Mouse (Mus musculus): Measurements from ENCODE around the gene Sytl2. TPM values are rescaled to one million over a fixed set of nuclear protein-coding genes. Genes with fewer than 3 reads are reported as not detected.

The Sytl2 gene
- polyA plus RNA-seq, 1 experiment from 2014 or later: 19.5 TPM

- no peaks in the 10 kb centered on the region for H3K9me3 ChIP-seq (replicated peaks)
- H3K9ac ChIP-seq: no peak overlapping the region
- H3K36me3 ChIP-seq: no peaks in the 10 kb centered on the region
- no peaks in the 10 kb centered on the region for H3K27me3 ChIP-seq
- no peak overlapping the region for H3K4me3 ChIP-seq (replicated peaks)
- no peak overlapping the region for H3K4me2 ChIP-seq (replicated peaks)
- no peak overlapping the region; the same call in 1 of the 2 replicates for H3K27ac ChIP-seq (replicated peaks)
- ATAC-seq (ENCODE audit: insufficient number of reproducible peaks, low FRiP score, low TSS enrichment, low read depth): no peak
- 0 out of 2 replicates have a peak, but pooled peaks cover 3% of the 10 kb centered on the region for H3K4me1 ChIP-seq
- 63% methylated on average over 11 of the region's 11 CpGs for WGBS
Observed at GRCm38 (mm10) chr7:90280274-90280875, 21.7 kb upstream of the Sytl2 start.

DNA sequence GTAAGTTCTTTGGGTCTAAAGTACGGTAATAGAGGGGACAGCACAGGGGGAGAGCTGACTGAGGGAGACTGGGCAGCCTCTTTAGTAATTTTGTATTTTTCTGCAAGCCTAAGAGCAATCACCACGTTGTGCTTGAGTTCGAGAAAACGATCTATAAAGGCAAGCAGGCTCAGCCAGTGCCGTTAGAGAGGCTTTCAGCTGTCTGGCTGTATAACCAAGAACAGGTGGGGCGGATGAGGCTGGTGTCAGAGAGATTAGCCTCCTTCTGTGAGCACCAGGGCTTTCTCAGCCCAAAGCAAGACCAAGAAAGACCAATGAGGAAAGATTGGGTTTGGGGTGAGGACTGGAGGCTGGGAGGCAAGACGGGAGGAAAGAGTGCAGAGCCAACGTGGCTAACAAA, 21.2 kb upstream of the Sytl2 start:
- H3K4me2 ChIP-seq (replicated peaks): no peak overlapping the region
- ATAC-seq (ENCODE audit: insufficient number of reproducible peaks, low FRiP score, low TSS enrichment, low read depth): no peak
- no peak overlapping the region for H3K4me3 ChIP-seq (replicated peaks)
- no peaks in the 10 kb centered on the region for H3K27me3 ChIP-seq
- H3K9me3 ChIP-seq (replicated peaks): no peaks in the 10 kb centered on the region
- WGBS: 38% methylated on average over 8 of the region's 8 CpGs
- H3K4me1 ChIP-seq: 0 out of 2 replicates have a peak, but pooled peaks cover 3% of the 10 kb centered on the region
- H3K36me3 ChIP-seq: no peaks in the 10 kb centered on the region
- H3K27ac ChIP-seq (replicated peaks): no peak overlapping the region; the same call in 1 of the 2 replicates
- H3K9ac ChIP-seq: no peak overlapping the region

GRCm38 (mm10) chr7:90281759-90282546, 20.1 kb upstream of the Sytl2 start:
- H3K9me3 ChIP-seq (replicated peaks): no peaks in the 10 kb centered on the region
- no peaks in the 10 kb centered on the region for H3K27me3 ChIP-seq
- WGBS: 75% methylated on average over 11 of the region's 11 CpGs
- H3K36me3 ChIP-seq: no peaks in the 10 kb centered on the region
- no peak overlapping the region for H3K4me3 ChIP-seq (replicated peaks)
- no peak overlapping the region for H3K9ac ChIP-seq
- H3K27ac ChIP-seq (replicated peaks): no peak overlapping the region
- no peak overlapping the region for H3K4me2 ChIP-seq (replicated peaks)
- H3K4me1 ChIP-seq: 0 out of 2 replicates have a peak, but pooled peaks cover 3% of the 10 kb centered on the region
- ATAC-seq (ENCODE audit: insufficient number of reproducible peaks, low FRiP score, low TSS enrichment, low read depth): peak; percentile 44; the same call in 1 of the 2 replicates

DNA sequence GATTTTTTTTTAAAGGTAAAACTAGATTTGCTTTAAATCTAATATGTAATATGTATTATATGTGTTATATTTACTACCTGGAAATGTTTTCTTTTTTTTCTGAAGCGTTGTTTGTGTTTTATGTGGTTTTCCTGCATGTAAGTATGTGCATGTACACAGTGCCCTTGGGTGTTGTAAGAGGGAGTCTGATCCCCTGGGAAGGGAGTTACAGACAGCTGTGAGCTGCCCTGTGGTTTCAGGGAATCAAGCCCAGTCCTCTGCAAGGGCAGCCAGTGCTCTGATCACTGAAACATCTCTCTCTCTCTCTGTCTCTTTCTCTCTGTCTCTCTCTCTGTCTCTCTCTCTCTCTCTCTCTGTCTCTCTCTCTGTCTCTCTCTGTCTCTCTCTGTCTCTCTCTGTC, 19.3 kb upstream of the Sytl2 start:
- Histone ChIP-seq H3K27ac (replicated peaks) (no peak overlapping the region), H3K36me3 (no peaks in the 10 kb centered on the region), H3K27me3 (no peaks in the 10 kb centered on the region), H3K9me3 (replicated peaks) (no peaks in the 10 kb centered on the region), H3K4me3 (replicated peaks) (no peak overlapping the region), H3K9ac (no peak overlapping the region), H3K4me2 (replicated peaks) (no peak overlapping the region), H3K4me1 (0 out of 2 replicates have a peak, but pooled peaks cover 3% of the 10 kb centered on the region)
- ATAC-seq (ENCODE audit: insufficient number of reproducible peaks, low FRiP score, low TSS enrichment, low read depth): no peak
- WGBS: 81% methylated on average over 1 of the region's 1 CpGs

GRCm38 (mm10) chr7:90284793-90285192, 17.3 kb upstream of the Sytl2 start:
- Histone ChIP-seq H3K4me3 (replicated peaks) (no peak overlapping the region), H3K9ac (no peak overlapping the region), H3K27me3 (no peaks in the 10 kb centered on the region), H3K27ac (replicated peaks) (no peak overlapping the region), H3K9me3 (replicated peaks) (no peaks in the 10 kb centered on the region), H3K4me2 (replicated peaks) (no peak overlapping the region), H3K4me1 (0 out of 2 replicates have a peak, but pooled peaks cover 3% of the 10 kb centered on the region), H3K36me3 (no peaks in the 10 kb centered on the region)
- no peak for ATAC-seq (ENCODE audit: insufficient number of reproducible peaks, low FRiP score, low TSS enrichment, low read depth)
- 43% methylated on average over 7 of the region's 7 CpGs for WGBS

GRCm38 (mm10) chr7:90291885-90292284, 10.2 kb upstream of the Sytl2 start:
- ATAC-seq (ENCODE audit: insufficient number of reproducible peaks, low FRiP score, low TSS enrichment, low read depth): no peak
- no peak overlapping the region for H3K27ac ChIP-seq (replicated peaks)
- H3K4me3 ChIP-seq (replicated peaks): no peak overlapping the region
- 85% methylated on average over 6 of the region's 6 CpGs for WGBS
- H3K27me3 ChIP-seq: no peaks in the 10 kb centered on the region
- H3K9ac ChIP-seq: no peak overlapping the region
- H3K9me3 ChIP-seq (replicated peaks): no peaks in the 10 kb centered on the region
- no peaks in the 10 kb centered on the region for H3K36me3 ChIP-seq
- H3K4me1 ChIP-seq: no peaks in the 10 kb centered on the region
- H3K4me2 ChIP-seq (replicated peaks): no peak overlapping the region

DNA sequence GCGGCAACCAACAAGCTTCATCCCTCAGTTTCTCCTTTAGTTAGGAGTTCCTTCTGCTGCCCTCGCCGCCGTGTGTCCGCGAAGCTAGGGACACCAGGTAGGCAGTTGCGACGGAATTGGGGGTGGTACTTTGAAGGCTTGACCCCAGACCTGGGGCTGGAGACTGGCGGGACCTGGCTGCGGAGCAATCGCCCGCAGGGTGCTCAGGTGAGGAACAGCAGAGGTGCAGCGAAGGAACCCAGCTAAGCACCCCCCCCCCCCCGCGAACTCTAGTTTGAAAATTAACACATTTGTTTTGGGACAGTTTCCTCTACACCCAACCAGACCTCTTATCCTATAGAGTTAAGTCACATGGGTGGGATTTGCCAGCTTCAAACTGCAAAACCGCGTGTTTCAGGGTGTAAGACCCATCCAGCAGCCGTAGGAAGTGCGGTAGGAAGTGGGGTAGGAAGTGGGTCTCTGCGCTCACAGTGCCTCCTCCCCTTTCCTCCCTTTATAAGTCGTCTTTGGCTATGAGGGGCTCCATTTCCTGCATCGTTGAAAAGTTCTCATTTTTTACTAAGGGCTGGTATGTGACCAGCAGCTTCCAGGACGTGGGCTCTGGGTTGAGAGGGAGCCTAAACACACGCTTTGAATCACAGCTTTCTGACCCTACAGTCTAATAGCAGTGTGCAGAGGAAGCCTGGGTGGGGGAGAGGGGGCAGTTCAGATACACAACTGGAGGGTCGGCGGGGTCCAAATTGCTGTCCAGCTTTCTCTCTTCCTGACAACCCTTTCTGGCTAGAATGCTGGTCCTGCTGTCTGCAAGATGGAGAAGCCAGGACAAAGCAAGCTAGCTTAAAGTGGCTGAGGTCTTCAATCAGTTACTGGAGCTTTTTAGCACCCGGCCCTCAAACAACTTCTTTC, 848 bp downstream of the Sytl2 start:
- H3K27ac ChIP-seq (replicated peaks): no peak overlapping the region
- peak overlapping the region; percentile 64 for H3K4me3 ChIP-seq (replicated peaks)
- peaks cover 4% of the 10 kb centered on the region; the same call in 1 of the 2 replicates for H3K27me3 ChIP-seq
- H3K4me2 ChIP-seq (replicated peaks): peak overlapping the region; percentile 96
- peaks cover 9% of the 10 kb centered on the region for H3K4me1 ChIP-seq
- H3K9me3 ChIP-seq (replicated peaks): no peaks in the 10 kb centered on the region
- no peaks in the 10 kb centered on the region for H3K36me3 ChIP-seq
- 4% methylated on average over 27 of the region's 27 CpGs for WGBS
- no peak for ATAC-seq (ENCODE audit: insufficient number of reproducible peaks, low FRiP score, low TSS enrichment, low read depth)
- peak overlapping the region; percentile 44 for H3K9ac ChIP-seq

GRCm38 (mm10) chr7:90306079-90306478, 4.0 kb downstream of the Sytl2 start:
- peaks cover 9% of the 10 kb centered on the region for H3K4me1 ChIP-seq
- H3K27me3 ChIP-seq: no peaks in the 10 kb centered on the region
- no peak overlapping the region for H3K4me3 ChIP-seq (replicated peaks)
- H3K9me3 ChIP-seq (replicated peaks): no peaks in the 10 kb centered on the region
- H3K4me2 ChIP-seq (replicated peaks): no peak overlapping the region
- 23% methylated on average over 3 of the region's 3 CpGs for WGBS
- H3K9ac ChIP-seq: no peak overlapping the region
- no peaks in the 10 kb centered on the region for H3K36me3 ChIP-seq
- ATAC-seq (ENCODE audit: insufficient number of reproducible peaks, low FRiP score, low TSS enrichment, low read depth): no peak
- no peak overlapping the region for H3K27ac ChIP-seq (replicated peaks)

- WGBS: 81% methylated on average over 1 of the region's 1 CpGs
- ATAC-seq (ENCODE audit: insufficient number of reproducible peaks, low FRiP score, low TSS enrichment, low read depth): no peak
- Histone ChIP-seq H3K27me3 (no peaks in the 10 kb centered on the region), H3K4me1 (peaks cover 9% of the 10 kb centered on the region), H3K36me3 (no peaks in the 10 kb centered on the region), H3K4me2 (replicated peaks) (no peak overlapping the region), H3K9me3 (replicated peaks) (no peaks in the 10 kb centered on the region), H3K9ac (no peak overlapping the region), H3K4me3 (replicated peaks) (no peak overlapping the region), H3K27ac (replicated peaks) (no peak overlapping the region)
Observed at GRCm38 (mm10) chr7:90306968-90307367, 4.9 kb downstream of the Sytl2 start.

DNA sequence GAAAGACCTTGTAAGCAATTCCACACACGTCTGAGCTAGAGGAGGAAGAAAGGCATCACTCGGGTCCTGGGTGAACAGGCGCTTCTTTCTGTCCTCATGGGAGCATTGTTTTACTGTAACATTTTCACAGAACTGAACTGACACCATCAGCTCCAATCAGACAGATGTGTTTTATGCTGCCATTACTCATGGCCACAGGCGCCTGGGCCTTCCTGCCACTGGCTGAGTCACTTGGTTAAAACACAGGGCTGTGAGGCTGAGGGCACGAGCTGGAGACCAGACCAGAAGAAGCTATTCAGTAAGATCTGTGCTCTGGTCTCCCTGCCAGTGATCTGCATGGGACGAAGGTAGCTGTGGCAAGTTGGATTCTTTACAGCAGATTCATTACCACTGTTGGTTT, 6.0 kb downstream of the Sytl2 start:
- Histone ChIP-seq H3K4me3 (replicated peaks) (no peak overlapping the region), H3K4me2 (replicated peaks) (no peak overlapping the region), H3K27ac (replicated peaks) (no peak overlapping the region), H3K36me3 (no peaks in the 10 kb centered on the region), H3K4me1 (peaks cover 9% of the 10 kb centered on the region), H3K9ac (no peak overlapping the region), H3K27me3 (no peaks in the 10 kb centered on the region), H3K9me3 (replicated peaks) (no peaks in the 10 kb centered on the region)
- no peak for ATAC-seq (ENCODE audit: insufficient number of reproducible peaks, low FRiP score, low TSS enrichment, low read depth)
- 60% methylated on average over 6 of the region's 6 CpGs for WGBS

Measured in embryonic facial prominence, embryonic 15.5 days (tissue).